Mouse (Mus musculus): ENCODE data around the gene Mageb1.
"Not testable (repeated sequence)": the region's sequence is repeated elsewhere in the genome, so short reads cannot be mapped to it uniquely, and the experiment has no call there.

Mageb1 gene

DNA sequence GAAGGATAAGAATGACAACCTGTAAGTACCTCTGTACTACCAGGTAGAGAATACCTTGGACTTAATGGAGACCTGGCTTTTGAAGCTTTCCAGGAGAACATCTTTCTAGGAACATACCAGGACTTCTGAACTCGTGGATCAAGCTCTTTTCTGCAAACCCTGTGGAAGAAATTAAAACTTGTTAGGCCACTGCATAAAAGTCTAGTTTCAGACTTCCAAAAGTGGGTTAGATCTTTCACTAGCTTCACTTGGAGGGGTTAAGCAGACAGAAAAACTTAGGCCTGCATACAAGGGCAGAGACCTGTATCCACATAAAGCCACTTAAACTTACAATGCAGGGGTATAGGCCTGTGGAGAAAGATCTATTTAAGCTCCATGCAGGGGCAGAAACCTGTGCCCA is at the start of gene Mageb1:
Gene Mageb1, minus strand, starts transcription at position 101 of the 400 bp plus-strand sequence.
- DNase-seq (ENCODE audit: low read depth in 2 of 2, low spot score in 2 of 2) = not testable (repeated sequence)

Measured in CD8-positive naive resting alpha-beta T cell, adult 2 months (primary cell).